Mouse (Mus musculus): ENCODE measurements around the gene Erlec1. TPM values are rescaled to one million over a fixed set of nuclear protein-coding genes. Genes with fewer than 3 reads are reported as not detected.

The Erlec1 gene
- 12.3 and 13.5 TPM in 2 replicates for polyA plus RNA-seq (2012; rRNA removed)

DNA sequence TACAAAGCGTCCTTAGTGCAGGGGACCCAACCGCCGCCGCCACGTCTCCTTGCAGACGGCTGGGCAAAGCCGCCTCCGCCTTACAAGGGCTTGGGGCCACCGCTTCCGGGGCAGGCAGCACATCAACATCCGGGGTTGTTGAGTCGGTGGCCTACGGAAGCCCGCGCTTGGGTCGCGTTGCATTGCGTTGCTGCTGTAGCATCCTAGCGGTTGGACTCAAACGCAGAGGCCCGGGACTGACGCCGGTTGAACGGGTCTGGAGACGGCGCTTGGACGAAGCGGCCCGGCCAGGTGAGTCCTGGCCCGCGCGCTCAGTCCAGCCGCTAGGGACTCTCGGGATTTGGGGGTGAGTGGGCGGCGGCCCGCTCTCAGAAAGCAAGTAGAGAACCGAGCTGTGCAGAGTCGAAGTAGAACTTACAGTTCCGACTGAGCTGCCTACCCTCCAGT is at the start of gene Erlec1:
Gene Erlec1 (minus strand): TSS at position 57 of the 447 bp plus-strand sequence.

DNA sequence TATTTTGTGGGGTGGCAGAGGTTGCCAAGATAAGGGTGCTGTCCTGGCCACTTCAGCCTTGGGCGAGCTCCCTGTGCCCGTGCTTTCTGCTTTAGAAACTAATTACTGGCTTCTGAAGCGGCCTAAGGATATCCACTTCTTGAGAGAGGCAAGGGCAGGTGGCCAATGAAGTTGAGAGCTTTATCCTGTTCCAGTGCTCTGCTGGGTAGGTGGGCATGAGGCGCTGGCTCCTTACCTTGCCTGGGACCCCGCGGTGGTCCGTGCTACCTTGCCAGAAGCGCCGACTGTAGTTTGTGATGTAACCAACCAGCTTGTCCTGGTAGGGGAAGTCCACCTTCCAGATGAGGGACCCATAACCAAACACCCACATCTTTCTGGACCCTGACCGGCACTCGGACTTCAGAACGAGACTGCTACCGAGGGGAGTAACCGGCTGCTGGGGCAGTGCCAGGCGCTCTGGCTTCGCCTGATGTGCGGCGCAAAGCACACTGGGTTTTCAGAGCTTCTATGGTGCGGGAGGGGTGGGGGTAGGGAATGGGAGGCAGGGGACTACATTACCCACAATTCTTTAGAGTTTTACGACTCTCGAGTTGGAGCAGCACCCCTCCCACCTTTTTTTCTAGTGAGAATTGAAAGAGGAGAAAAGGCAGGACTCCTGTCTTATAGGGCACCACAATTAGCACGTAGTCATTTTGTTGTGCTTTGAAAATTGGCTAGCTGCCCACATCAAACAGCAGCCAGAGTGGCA is 31.9 kb upstream of the Erlec1 start, which contains the start of gene Chac2:
Gene Chac2 (minus strand): TSS at position 474 of the 748 bp plus-strand sequence.

DNA sequence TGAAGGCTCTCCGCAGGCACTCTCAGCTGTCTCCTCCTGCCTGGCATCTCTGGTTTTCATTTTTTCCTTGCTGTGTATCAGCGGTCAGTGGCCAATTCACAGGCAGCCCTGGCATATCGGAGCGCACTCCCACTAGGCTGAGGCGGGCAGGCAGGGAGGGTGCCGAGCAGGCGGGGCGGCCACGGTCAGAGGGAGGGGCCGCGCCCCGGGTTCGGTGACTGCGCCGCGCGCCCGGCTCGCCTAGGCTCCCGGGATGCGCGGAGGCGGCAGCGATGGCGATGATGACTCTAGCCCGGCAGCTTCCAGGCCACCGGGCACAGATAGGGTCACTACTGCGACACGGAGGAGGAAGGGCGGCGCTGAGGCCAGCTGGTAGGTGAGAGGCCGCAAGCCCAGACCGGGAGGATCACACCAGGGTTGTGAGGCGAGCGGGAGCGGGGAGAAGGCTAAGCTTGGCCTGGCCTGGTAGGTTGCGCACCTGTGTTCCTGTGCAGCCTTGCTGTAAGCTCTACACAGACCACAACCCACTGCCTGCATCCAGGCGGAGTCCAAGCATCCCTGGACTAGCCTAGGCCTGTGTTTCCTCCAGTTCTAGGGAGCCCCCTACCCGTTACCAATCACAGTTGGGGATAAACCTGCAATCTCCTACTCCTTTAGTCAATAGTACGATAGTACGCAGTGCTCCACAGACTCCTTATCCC is 68.8 kb downstream of the Erlec1 start, which contains the start of the genes Gpr75 and Asb3:
Gene Gpr75 (plus strand): TSS at position 188 of the 701 bp plus-strand sequence.
Gene Asb3 (plus strand): TSS at position 246 of the 701 bp plus-strand sequence.

Other genes starting within 250 kb of the Erlec1 start
- 11.6 and 12.2 TPM in 2 replicates for gene Psme4, start 182.6 kb downstream of the Erlec1 start, polyA plus RNA-seq (2012; rRNA removed)
- 0.02 TPM in 1 of 2 replicates, not detected in the other for gene Gpr75, start 69.0 kb downstream of the Erlec1 start, polyA plus RNA-seq (2012; rRNA removed)
- gene Asb3, start 68.9 kb downstream of the Erlec1 start, polyA plus RNA-seq (2012; rRNA removed), result 4.3 and 4.4 TPM in 2 replicates
- 20.4 and 24.0 TPM in 2 replicates for gene Chac2, start 32.0 kb upstream of the Erlec1 start, polyA plus RNA-seq (2012; rRNA removed)
- gene Gm17332, start 228.1 kb upstream of the Erlec1 start, polyA plus RNA-seq (2012; rRNA removed), result not detected in 2 replicates